Mouse (Mus musculus) midbrain, postnatal 0 days (tissue): ENCODE measurements around the gene Tal1. TPM values are rescaled to one million over a fixed set of nuclear protein-coding genes. Genes with fewer than 3 reads are reported as not detected.

ENCODE experiments used
- ATAC-seq: fragments of 200-750 bp; cut with Nextera tagmentation; 2 replicates; pipeline ENCODE4 v1.8.0; 2017; ENCODE audit warnings: moderate number of reproducible peaks, mild to moderate bottlenecking, moderate TSS enrichment, moderate library complexity; ENCODE audit not compliant: low FRiP score
- DNase-seq: peaks from one replicate; pipeline ENCODE4 v3.0.0-alpha.2; 2015; ENCODE audit warnings: low spot score
- H3K27ac ChIP-seq: fragments of 300-500 bp; sonication (generic); 2 replicates; pipeline ENCODE4 v1.5.1; 2014; ENCODE audit warnings: low read depth, mild to moderate bottlenecking, low read length, mixed read lengths
- H3K27me3 ChIP-seq: fragments of 300-500 bp; sonication (generic); 2 replicates; pipeline ENCODE4 v1.6.1; 2014; ENCODE audit warnings: low read length, control low read depth, mixed read lengths; ENCODE audit not compliant: insufficient read depth
- H3K36me3 ChIP-seq: fragments of 300-500 bp; sonication (generic); 2 replicates; pipeline ENCODE4 v1.6.1; 2014; ENCODE audit warnings: low read length, control low read depth, mixed read lengths; ENCODE audit not compliant: insufficient read depth
- H3K4me1 ChIP-seq: fragments of 300-500 bp; sonication (generic); 2 replicates; pipeline ENCODE4 v1.6.1; 2014; ENCODE audit warnings: mild to moderate bottlenecking, control low read depth, antibody characterized with exemption, low read length, mixed read lengths; ENCODE audit not compliant: insufficient read depth
- H3K4me2 ChIP-seq: fragments of 300-500 bp; sonication (generic); 2 replicates; pipeline ENCODE4 v1.6.1; 2014; ENCODE audit warnings: low read depth, mild to moderate bottlenecking, low read length, mixed read lengths; ENCODE audit not compliant: poor library complexity, severe bottlenecking
- H3K4me3 ChIP-seq: fragments of 300-500 bp; sonication (generic); 2 replicates; pipeline ENCODE4 v1.5.1; 2014; ENCODE audit warnings: low read depth, mild to moderate bottlenecking, low read length, moderate library complexity
- H3K9ac ChIP-seq: fragments of 300-500 bp; sonication (generic); replicated peaks from 2 replicates; pipeline ENCODE4 v1.6.1; 2014; ENCODE audit warnings: mild to moderate bottlenecking, low read length, moderate library complexity, mixed read lengths; ENCODE audit not compliant: poor library complexity, severe bottlenecking
- H3K9me3 ChIP-seq: fragments of 300-500 bp; sonication (generic); 2 replicates; pipeline ENCODE4 v1.6.1; 2016; ENCODE audit warnings: low read length, control low read depth
- CTCF ChIP-seq: IDR thresholded peaks from 2 replicates; pipeline ENCODE4 v1.5.1; 2016; ENCODE audit warnings: antibody characterized with exemption, mild to moderate bottlenecking
- WGBS: fragments of 180-500 bp; shearing (Covaris S2); extraction: QIAGEN DNeasy Blood & Tissue Kit; methylation state at CpG from one replicate; pipeline ENCODE4 v1.1.7; 2014; 5-methylcytosine and 5-hydroxymethylcytosine counted together
- polyA plus RNA-seq: library from polyadenylated mRNA; unstranded; fragments of >200 nt; fragmentation: Nextera tagmentation; extraction: Ambion mirVana; gene quantifications from 2 replicates; pipeline ENCODE4 v1.2.1, GENCODE M21; 2015
- total RNA-seq: library from RNA; depleted of rRNA; stranded (reverse); fragments of >200 nt; gene quantifications from 2 replicates; pipeline ENCODE4 v1.2.3, GENCODE M21; 2014; rRNA removed

Gene Tal1
- total and polyA plus RNA-seq, 2 experiments from 2014 or later, result 6.6 to 64.8 TPM

- Histone ChIP-seq H3K27me3 (no peaks in the 10 kb centered on the region), H3K4me3 (no peak overlapping the region), H3K27ac (no peak overlapping the region), H3K36me3 (no peaks in the 10 kb centered on the region), H3K4me1 (no peaks in the 10 kb centered on the region), H3K9me3 (no peaks in the 10 kb centered on the region), H3K9ac (no peak overlapping the region), H3K4me2 (no peak overlapping the region)
- no peak for ATAC-seq
- 88% methylated on average over 2 of the region's 2 CpGs for WGBS
- no peak for DNase-seq
- TF ChIP-seq CTCF, result no peak
Measured at GRCm38 (mm10) chr4:115111167-115111566, 54.9 kb downstream of the Tal1 start.

- ATAC-seq (no peak), DNase-seq (no peak)
- WGBS, result 24% methylated on average over 5 of the region's 5 CpGs
- no peaks in the 10 kb centered on the region for H3K9me3 ChIP-seq
- no peak overlapping the region for H3K4me2 ChIP-seq
- no peak overlapping the region for H3K9ac ChIP-seq
- no peaks in the 10 kb centered on the region for H3K27me3 ChIP-seq
- no peak overlapping the region for H3K4me3 ChIP-seq
- no peaks in the 10 kb centered on the region for H3K4me1 ChIP-seq
- no peak overlapping the region for H3K27ac ChIP-seq
- peak; percentile 33 for TF ChIP-seq CTCF
- H3K36me3 ChIP-seq, result no peaks in the 10 kb centered on the region
Measured at GRCm38 (mm10) chr4:115113266-115113665, 57.0 kb downstream of the Tal1 start.

- DNase-seq (no peak), ATAC-seq (no peak)
- Histone ChIP-seq H3K4me2 (no peak overlapping the region), H3K27ac (no peak overlapping the region), H3K4me1 (no peaks in the 10 kb centered on the region), H3K27me3 (no peaks in the 10 kb centered on the region), H3K9me3 (no peaks in the 10 kb centered on the region), H3K36me3 (peaks cover 8% of the 10 kb centered on the region; the same call in 1 of the 2 replicates), H3K4me3 (no peak overlapping the region), H3K9ac (no peak overlapping the region)
- 91% methylated on average over 3 of the region's 3 CpGs for WGBS
- TF ChIP-seq CTCF, result no peak
Measured at GRCm38 (mm10) chr4:115119642-115120041, 63.4 kb downstream of the Tal1 start.

- Histone ChIP-seq H3K36me3 (peaks cover 8% of the 10 kb centered on the region; the same call in 1 of the 2 replicates), H3K9me3 (no peaks in the 10 kb centered on the region), H3K9ac (no peak overlapping the region), H3K4me2 (no peak overlapping the region), H3K27me3 (no peaks in the 10 kb centered on the region), H3K4me1 (no peaks in the 10 kb centered on the region), H3K4me3 (no peak overlapping the region), H3K27ac (no peak overlapping the region)
- DNase-seq (no peak), ATAC-seq (no peak)
- TF ChIP-seq CTCF, result no peak
- WGBS, result 83% methylated on average over 2 of the region's 2 CpGs
Measured at GRCm38 (mm10) chr4:115121162-115121561, 64.9 kb downstream of the Tal1 start.

Other genes starting within 250 kb of the Tal1 start
- not detected in 2 replicates for gene Gm12830, start 234.7 kb upstream of the Tal1 start, total RNA-seq
- gene Gm12830, start 234.7 kb upstream of the Tal1 start, polyA plus RNA-seq, result 0.09 TPM in 1 of 2 replicates, not detected in the other
- 1.0 and 2.5 TPM in 2 replicates for gene Foxd2, start 147.6 kb upstream of the Tal1 start, total RNA-seq
- 0.44 and 0.58 TPM in 2 replicates for gene Foxd2, start 147.6 kb upstream of the Tal1 start, polyA plus RNA-seq
- 0.27 TPM in 1 of 2 replicates, not detected in the other for gene Foxe3, start 130.4 kb upstream of the Tal1 start, total RNA-seq
- gene Foxe3, start 130.4 kb upstream of the Tal1 start, polyA plus RNA-seq, result 0.31 and 0.39 TPM in 2 replicates
- gene Cmpk1, start 69.2 kb upstream of the Tal1 start, total RNA-seq, result 83.6 and 116 TPM in 2 replicates
- gene Cmpk1, start 69.2 kb upstream of the Tal1 start, polyA plus RNA-seq, result 231 and 234 TPM in 2 replicates
- 1.9 and 2.6 TPM in 2 replicates for gene Stil, start 56.3 kb upstream of the Tal1 start, total RNA-seq
- gene Stil, start 56.3 kb upstream of the Tal1 start, polyA plus RNA-seq, result 1.4 and 1.8 TPM in 2 replicates
- 1.3 and 1.9 TPM in 2 replicates for gene Pdzk1ip1, start 32.3 kb downstream of the Tal1 start, total RNA-seq
- gene Pdzk1ip1, start 32.3 kb downstream of the Tal1 start, polyA plus RNA-seq, result 3.0 and 3.7 TPM in 2 replicates
- gene Cyp4x1, start 77.9 kb downstream of the Tal1 start, total RNA-seq, result 24.7 and 30.2 TPM in 2 replicates
- gene Cyp4x1, start 77.9 kb downstream of the Tal1 start, polyA plus RNA-seq, result 11.3 and 12.0 TPM in 2 replicates
- gene Cyp4a29, start 185.7 kb downstream of the Tal1 start, total RNA-seq, result not detected in 2 replicates
- gene Cyp4a29, start 185.7 kb downstream of the Tal1 start, polyA plus RNA-seq, result not detected in 2 replicates
- gene Cyp4a12a, start 242.6 kb downstream of the Tal1 start, total RNA-seq, result not detected in 2 replicates
- gene Cyp4a12a, start 242.6 kb downstream of the Tal1 start, polyA plus RNA-seq, result not detected in 2 replicates